Mouse (Mus musculus): ENCODE data around the gene Olfr766-ps1.
"Not testable (repeated sequence)": the region's sequence is repeated elsewhere in the genome, so short reads cannot be mapped to it uniquely, and the experiment has no call there.

Gene Olfr766-ps1

DNA sequence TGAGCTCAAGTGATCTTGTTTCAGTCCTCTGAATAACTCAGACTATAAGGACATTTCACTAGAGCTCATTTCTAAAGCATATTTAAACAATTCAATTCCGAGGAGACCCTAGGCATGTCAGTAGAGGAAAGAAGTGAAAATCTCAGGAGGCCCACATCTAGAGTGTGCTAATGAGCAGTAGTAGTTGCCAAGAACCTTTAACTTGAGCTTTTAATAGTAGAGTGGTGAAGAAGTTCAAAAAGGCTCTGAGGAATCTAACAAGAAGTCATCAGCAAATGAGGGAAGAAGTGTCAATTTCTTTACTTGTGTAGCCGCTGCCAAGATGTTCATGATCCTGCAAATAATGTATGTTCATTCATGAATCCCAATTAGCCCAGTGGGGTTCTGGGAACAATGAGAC is at the start of gene Olfr766-ps1:
Gene Olfr766-ps1, minus strand, starts transcription at position 101 of the 400 bp plus-strand sequence.
- DNase-seq, result no peak

DNA sequence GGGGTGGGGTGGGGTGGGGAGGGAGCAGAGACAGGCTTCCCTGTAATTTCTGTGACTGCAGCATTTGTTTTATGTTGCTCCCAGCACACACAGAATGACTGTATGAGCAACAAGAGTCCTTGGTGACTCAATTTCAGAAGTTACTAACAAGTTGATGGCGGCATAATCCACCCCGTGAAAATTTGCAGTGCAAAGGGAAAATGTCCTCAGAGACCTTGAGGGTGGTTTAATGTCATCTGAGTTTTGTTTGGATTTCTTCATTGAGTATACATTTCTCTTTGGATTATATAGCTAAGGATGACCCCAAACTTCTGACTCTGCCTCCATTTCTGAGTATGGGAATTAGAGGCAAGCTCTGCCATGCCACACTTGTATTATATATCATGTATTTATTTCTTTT is 49.0 kb upstream of the Olfr766-ps1 start, which contains the start of gene Olfr769:
Gene Olfr769, minus strand, starts transcription at position 101 of the 400 bp plus-strand sequence.
- DNase-seq, result no peak

DNA sequence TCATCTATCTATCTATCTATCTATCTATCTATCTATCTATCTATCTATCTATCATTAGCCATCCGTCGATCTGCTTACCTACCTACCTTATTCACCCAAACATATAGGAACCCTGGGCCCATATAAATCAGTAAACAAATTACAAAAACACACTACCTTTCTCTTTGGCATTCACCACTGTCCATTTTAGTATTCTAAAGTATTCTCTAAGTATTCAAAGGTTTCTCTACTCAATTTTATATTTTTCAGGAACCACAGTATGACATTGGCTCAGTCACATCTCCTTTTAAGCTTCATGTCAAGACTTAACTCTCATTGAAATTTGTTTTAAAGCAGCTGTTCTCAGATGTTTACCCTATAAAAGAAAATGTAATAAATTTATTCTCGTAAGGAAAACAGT is 46.4 kb upstream of the Olfr766-ps1 start:
- DNase-seq, result no peak

DNA sequence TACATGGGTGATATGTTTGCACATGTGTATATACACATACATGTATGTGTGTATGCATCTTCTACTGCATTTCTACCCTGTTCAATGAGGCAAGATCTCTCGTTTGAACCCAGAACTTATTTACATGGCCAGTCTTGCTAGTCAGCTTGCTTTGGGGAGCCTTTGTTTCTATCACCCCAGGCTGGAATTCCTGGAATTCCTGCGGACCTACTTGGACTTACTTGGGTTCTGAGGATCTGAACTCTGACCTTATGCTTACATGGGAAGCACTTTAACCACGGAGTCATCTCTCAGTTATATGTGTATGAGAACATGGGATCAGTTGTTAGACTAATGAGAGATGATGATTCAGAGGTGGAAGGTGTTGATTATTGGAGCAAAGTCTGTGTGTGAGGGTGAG is 32.5 kb upstream of the Olfr766-ps1 start:
- DNase-seq, result no peak

DNA sequence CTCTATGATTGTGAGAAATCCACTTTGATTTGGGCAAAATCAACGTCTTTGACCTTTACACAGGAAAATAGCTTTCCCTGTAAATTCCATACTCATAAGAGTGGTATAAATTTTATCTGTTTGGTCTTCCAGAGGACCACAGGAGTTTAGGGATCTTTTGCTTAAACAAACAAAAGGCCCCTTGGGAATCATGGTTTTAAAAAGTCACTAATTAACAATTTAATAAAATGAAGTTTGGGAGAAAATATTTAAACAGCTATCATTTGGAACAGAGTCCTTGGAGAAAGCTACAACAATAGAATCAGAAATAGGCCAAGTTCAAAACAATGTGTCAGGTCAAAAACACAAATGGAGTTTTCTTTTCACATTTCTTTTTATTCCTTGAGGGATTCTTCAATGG is 30.5 kb upstream of the Olfr766-ps1 start, which contains the start of gene Olfr768:
Gene Olfr768, minus strand, starts transcription at position 101 of the 400 bp plus-strand sequence.
- DNase-seq, result no peak

DNA sequence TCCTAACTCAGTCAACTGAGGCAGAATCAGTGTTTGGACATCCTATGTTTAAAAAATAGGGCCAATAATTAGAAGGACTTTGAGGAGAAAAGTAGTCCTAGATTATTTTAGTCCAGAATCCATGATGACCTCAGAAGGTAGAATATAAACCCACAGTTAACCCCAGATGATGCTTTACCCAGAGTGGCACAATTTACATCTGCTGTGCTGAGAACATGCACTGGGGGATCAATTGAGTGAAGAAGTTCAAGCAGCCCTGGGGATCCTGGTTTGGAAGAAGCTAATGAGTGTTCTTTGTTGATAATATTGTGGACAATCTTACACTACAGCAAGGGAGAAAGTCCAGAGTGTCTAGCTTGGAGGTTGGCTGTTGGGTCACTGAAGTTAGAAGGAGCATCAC is 14.0 kb upstream of the Olfr766-ps1 start, which contains the start of gene Olfr767:
Gene Olfr767, minus strand, starts transcription at position 101 of the 400 bp plus-strand sequence.
- DNase-seq, result not testable (repeated sequence)

DNA sequence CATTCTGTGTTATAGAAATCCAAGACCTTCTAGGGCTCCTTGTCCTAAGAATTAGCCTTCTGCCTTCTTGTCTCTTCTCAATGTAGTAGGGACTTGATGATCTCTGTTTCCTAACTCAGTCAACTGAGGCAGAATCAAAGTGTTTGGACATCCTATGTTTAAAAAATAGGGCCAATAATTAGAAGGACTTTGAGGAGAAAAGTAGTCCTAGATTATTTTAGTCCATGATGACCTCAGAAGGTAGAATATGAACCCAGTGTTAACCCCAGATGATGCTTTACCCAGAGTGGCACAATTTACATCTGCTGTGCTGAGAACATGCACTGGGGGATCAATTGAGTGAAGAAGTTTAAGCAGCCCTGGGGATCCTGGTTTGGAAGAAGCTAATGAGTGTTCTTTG is 18.9 kb downstream of the Olfr766-ps1 start, which contains the start of gene Olfr765:
Gene Olfr765, minus strand, starts transcription at position 101 of the 400 bp plus-strand sequence.
- DNase-seq, result not testable (repeated sequence)

DNA sequence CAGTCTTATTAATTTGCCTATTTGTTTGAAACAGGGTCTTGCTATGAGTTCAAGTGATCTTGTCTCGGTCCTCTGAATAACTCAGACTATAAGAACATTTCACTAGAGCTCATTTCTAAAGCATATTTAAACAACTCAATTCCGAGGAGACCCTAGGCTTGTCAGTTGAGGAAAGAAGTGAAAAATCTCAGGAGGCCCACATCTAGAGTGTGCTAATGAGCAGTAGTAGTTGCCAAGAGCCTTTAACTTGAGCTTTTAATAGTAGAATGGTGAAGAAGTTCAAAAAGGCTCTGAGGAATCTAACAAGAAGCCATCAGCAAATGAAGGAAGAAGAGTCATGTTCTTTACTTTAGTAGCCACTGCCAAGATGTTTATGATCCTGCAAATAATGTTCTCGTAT is 29.0 kb downstream of the Olfr766-ps1 start, which contains the start of gene Olfr764-ps1:
Gene Olfr764-ps1, minus strand, starts transcription at position 101 of the 400 bp plus-strand sequence.
- DNase-seq, result no peak

DNA sequence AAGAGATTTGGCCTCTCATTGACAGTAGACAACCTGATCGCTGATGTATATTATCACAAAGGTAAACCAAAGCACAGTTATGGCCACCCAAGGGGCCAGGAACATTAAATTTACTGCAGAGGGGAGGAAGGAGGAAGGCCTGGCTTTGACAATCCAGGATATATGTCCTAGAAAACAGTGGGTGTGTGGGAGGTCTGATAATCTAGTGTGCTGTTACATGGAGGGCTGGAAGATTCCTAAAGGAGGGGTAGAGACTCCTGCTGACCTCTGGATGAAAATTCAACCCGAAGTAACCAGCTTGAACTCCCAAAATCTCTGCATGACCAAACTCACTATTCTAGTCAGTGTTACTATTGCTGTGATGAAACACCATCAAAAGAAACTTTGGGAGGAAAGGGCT is 40.4 kb downstream of the Olfr766-ps1 start:
- DNase-seq, result no peak

DNA sequence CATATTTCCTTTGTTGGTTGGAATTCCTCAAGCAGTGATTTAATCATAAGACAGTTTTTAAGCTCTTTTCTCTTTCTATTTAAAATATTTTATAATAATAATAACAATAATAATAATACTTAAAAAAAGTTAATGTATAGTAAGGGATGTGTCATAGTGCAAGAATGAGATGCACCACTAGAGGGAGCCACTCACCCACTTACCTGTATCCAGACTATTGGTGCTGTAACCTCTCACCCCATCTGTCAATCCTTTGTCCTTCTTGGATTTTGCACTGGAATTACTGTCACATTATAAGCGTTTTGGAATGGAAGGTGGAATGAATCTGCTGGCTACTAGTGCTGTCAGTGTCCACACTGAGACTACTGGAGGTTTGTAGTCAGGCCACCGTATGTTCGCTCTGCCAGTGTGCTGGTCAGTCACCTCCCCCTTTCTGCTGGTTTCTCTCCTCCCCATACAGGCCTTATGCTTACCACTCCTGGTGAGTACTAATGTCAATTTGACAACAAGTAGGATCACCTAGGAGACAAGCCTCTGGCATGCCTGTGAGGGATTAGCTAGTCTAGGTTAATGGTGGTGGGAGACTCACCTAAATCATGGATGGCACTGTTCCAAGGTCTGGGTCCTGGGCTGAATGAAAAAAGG is 42.6 kb downstream of the Olfr766-ps1 start:
- peak; percentile 60 for DNase-seq

DNA sequence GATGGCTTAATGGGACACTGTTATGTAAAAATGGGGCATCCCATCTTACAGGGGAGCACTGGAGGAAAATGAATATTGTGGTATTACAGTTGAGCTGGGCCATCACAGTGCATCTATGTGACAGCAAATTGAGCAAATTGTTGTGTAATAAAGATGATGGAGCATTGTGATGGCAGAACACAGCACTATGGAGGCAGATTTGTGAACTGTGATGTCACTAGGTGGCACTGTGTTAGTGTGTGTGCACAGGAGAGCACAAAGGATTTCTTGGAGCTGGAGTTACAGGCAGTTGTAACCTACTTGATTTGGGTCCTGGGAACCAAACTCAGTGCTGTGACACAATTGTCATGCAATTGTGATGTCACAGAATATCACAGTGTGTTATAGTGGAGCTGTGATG is 45.5 kb downstream of the Olfr766-ps1 start:
- DNase-seq, result no peak

DNA sequence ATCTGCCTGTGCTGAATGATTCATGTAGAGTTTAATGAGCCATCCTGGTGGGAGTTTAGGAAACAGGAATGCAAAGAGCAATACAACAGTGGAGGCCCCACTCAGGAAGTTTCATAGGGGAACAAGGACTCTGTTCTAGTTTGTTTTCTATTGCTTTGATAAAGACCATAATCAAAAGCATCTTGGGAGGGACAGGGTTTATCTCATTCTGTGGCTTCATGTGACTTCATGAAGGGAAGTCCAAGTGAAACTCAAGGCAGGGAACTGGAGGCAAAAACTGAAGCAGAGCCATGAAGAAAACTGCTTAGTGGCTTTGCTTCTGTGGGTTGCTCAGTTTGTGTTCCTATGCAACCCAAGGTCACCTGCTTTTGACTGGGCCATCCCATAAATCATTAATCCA is 54.3 kb downstream of the Olfr766-ps1 start:
- DNase-seq, result no peak
